Mouse (Mus musculus) forebrain, embryonic 14.5 days (tissue): ENCODE measurements around the gene Mitf. TPM values are rescaled to one million over a fixed set of nuclear protein-coding genes. Genes with fewer than 3 reads are reported as not detected.
A peak's percentile ranks its signal among the peaks of the same experiment; 100 is the strongest.

Experiments used
- ATAC-seq: fragments of 200-750 bp; cut with Nextera tagmentation; 2 replicates; pipeline ENCODE4 v1.8.0; 2017; ENCODE audit warnings: mild to moderate bottlenecking, moderate library complexity
- DNase-seq: peaks from one replicate; pipeline ENCODE4 v3.0.0-alpha.2; 2015; ENCODE audit warnings: low spot score
- H3K27ac ChIP-seq: fragments of 300-500 bp; sonication (generic); 2 replicates; pipeline ENCODE4 v1.5.1; 2014; ENCODE audit warnings: low read depth, mild to moderate bottlenecking, control low read depth, low read length, moderate library complexity
- H3K27me3 ChIP-seq: fragments of 300-500 bp; sonication (generic); replicated peaks from 2 replicates; pipeline ENCODE4 v1.6.1; 2014; ENCODE audit warnings: low read length, control low read depth, mixed read lengths; ENCODE audit not compliant: control insufficient read depth, insufficient read depth
- H3K36me3 ChIP-seq: fragments of 300-500 bp; sonication (generic); 2 replicates; pipeline ENCODE4 v1.6.1; 2014; ENCODE audit warnings: low read length, control low read depth; ENCODE audit not compliant: control insufficient read depth, insufficient read depth
- H3K4me1 ChIP-seq: fragments of 300-500 bp; sonication (generic); 2 replicates; pipeline ENCODE4 v1.6.1; 2014; ENCODE audit warnings: antibody characterized with exemption, low read length, control low read depth; ENCODE audit not compliant: control insufficient read depth, insufficient read depth
- H3K4me2 ChIP-seq: fragments of 300-500 bp; sonication (generic); 2 replicates; pipeline ENCODE4 v1.6.1; 2014; ENCODE audit warnings: mild to moderate bottlenecking, control low read depth, low read length
- H3K4me3 ChIP-seq: fragments of 300-500 bp; sonication (generic); 2 replicates; pipeline ENCODE4 v1.5.1; 2014; ENCODE audit warnings: low read depth, low read length, control low read depth
- H3K9ac ChIP-seq: fragments of 300-500 bp; sonication (generic); 2 replicates; pipeline ENCODE4 v1.6.1; 2014; ENCODE audit warnings: mild to moderate bottlenecking, low read length, control low read depth, moderate library complexity
- H3K9me3 ChIP-seq: fragments of 300-500 bp; sonication (generic); replicated peaks from 2 replicates; pipeline ENCODE4 v1.6.1; 2016; ENCODE audit warnings: low read length, control low read depth, mixed read lengths; ENCODE audit not compliant: control insufficient read depth
- WGBS: fragments of 180-500 bp; shearing (Covaris S2); extraction: QIAGEN DNeasy Blood & Tissue Kit; methylation state at CpG from one replicate; pipeline ENCODE4 v1.1.7; 2014; 5-methylcytosine and 5-hydroxymethylcytosine counted together
- polyA plus RNA-seq: library from polyadenylated mRNA; unstranded; fragments of >200 nt; fragmentation: Nextera tagmentation; extraction: Ambion mirVana; gene quantifications from 2 replicates; pipeline ENCODE4 v1.2.1, GENCODE M21; 2014

Gene Mitf
- polyA plus RNA-seq, 1 experiment from 2014 or later = 1.3 TPM

- ATAC-seq (no peak), DNase-seq (no peak)
- Histone ChIP-seq H3K9ac (no peak overlapping the region), H3K27ac (no peak overlapping the region), H3K27me3 (no peaks in the 10 kb centered on the region), H3K4me1 (no peaks in the 10 kb centered on the region), H3K4me3 (no peak overlapping the region), H3K9me3 (no peaks in the 10 kb centered on the region), H3K4me2 (no peak overlapping the region), H3K36me3 (no peaks in the 10 kb centered on the region)
- 89% methylated on average over 4 of the region's 4 CpGs for WGBS
These were observed 25.6 kb downstream of the Mitf start for GRCm38 (mm10) chr6:97832501-97832900.

- Histone ChIP-seq H3K4me3 (no peak overlapping the region), H3K4me2 (no peak overlapping the region), H3K4me1 (no peaks in the 10 kb centered on the region), H3K27me3 (no peaks in the 10 kb centered on the region), H3K27ac (no peak overlapping the region), H3K9me3 (no peaks in the 10 kb centered on the region), H3K9ac (no peak overlapping the region), H3K36me3 (no peaks in the 10 kb centered on the region)
- DNase-seq (peak; percentile 69), ATAC-seq (no peak)
- 65% methylated on average over 7 of the region's 7 CpGs for WGBS
These were observed 29.3 kb downstream of the Mitf start for GRCm38 (mm10) chr6:97836176-97836575.

DNA sequence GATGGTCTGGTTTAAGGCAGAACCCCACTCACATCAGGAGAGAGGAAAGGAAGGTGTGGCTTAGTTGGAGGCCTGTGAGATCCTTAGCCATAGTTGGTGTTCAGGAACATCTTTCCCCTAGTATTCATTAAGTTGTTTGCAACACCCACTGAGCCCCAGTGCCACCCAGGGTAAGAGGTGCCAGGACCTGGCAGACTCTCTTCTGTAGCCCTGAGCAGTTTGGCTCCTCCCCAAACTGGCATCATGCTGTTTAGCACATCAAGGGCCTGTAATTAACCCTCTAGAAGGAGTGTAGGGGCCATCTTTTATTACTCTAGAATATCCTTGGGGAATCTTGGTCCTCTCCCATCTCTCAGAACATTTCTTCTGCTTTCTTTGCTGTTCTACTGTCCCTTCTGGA lies 30.9 kb downstream of the Mitf start:
- Histone ChIP-seq H3K4me2 (no peak overlapping the region), H3K9ac (no peak overlapping the region), H3K9me3 (no peaks in the 10 kb centered on the region), H3K4me3 (no peak overlapping the region), H3K4me1 (no peaks in the 10 kb centered on the region), H3K36me3 (no peaks in the 10 kb centered on the region), H3K27ac (no peak overlapping the region), H3K27me3 (no peaks in the 10 kb centered on the region)
- ATAC-seq = no peak
- peak; percentile 12 for DNase-seq

DNA sequence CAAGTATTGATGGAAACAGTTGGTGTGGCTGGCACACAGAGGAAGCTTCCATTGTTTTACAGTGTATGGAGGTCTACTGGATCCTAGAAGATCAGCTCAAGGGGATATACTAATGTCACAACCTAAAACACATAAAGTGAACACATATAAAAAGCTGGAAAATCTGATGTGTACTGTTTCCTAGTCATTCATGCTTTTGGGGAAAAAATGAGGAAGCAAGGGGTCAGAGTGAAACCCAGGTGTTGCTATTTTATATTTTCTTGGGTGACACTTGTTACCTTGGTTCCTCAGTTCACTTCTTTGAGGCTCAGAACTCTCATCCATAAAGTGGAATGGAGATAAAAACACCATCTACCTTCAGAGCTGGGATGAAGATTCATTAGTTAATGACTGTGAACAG lies 32.7 kb downstream of the Mitf start:
- no peak for ATAC-seq
- Histone ChIP-seq H3K4me1 (no peaks in the 10 kb centered on the region), H3K9me3 (no peaks in the 10 kb centered on the region), H3K4me2 (no peak overlapping the region), H3K36me3 (no peaks in the 10 kb centered on the region), H3K4me3 (no peak overlapping the region), H3K27ac (no peak overlapping the region), H3K27me3 (no peaks in the 10 kb centered on the region), H3K9ac (no peak overlapping the region)
- no peak for DNase-seq

DNA sequence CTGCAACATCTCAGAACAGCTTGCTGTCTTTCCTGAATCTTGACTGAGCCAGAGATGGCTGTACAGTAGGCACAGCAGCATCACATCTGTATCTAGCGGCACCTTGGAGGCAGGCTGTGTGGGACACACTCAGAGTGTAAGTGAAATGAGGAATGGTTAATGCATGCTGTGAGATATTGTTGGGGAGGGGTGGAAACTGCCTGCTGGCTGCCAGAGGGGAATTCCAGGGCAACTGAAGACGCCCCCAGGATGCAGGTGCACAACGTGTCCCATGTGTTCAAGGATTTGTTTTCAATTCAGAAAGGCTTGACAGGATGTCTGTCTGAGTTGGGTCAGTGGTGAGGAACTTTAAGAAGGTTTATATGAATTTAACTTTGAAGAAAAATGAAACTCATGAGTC lies 37.3 kb downstream of the Mitf start:
- no peak overlapping the region for H3K9ac ChIP-seq
- H3K4me2 ChIP-seq = no peak overlapping the region
- no peaks in the 10 kb centered on the region for H3K4me1 ChIP-seq
- ATAC-seq (no peak), DNase-seq (no peak)
- H3K27me3 ChIP-seq = no peaks in the 10 kb centered on the region
- H3K9me3 ChIP-seq = no peaks in the 10 kb centered on the region
- 66% methylated on average over 3 of the region's 3 CpGs for WGBS
- no peaks in the 10 kb centered on the region for H3K36me3 ChIP-seq
- H3K27ac ChIP-seq = no peak overlapping the region
- H3K4me3 ChIP-seq = no peak overlapping the region

GRCm38 (mm10) chr6:97848191-97848857 lies 41.5 kb downstream of the Mitf start:
- 66% methylated on average over 9 of the region's 9 CpGs for WGBS
- DNase-seq (peak; percentile 18), ATAC-seq (no peak)
- Histone ChIP-seq H3K9ac (no peak overlapping the region), H3K27ac (no peak overlapping the region), H3K4me1 (no peaks in the 10 kb centered on the region), H3K36me3 (no peaks in the 10 kb centered on the region), H3K4me2 (no peak overlapping the region), H3K4me3 (no peak overlapping the region), H3K27me3 (no peaks in the 10 kb centered on the region), H3K9me3 (no peaks in the 10 kb centered on the region)

DNA sequence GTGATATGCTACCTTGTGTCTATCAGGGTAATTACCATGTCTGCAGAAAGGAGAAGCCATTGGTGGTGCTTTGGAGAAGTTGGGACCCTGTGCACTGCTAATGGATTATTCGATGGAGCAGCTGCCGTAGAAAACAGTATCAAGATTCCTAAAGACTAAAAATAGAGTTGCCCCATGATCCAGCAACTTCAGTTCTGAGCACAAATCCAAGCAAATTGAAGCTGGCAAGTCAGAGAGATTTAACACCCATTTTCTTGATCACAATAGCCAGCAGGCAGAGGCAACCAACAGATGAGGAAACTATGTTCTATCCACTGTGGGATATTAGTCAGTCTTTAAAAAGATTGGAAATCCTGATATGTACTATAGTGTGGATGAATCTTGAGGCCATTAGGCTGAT lies 47.4 kb downstream of the Mitf start:
- WGBS = 95% methylated on average over 2 of the region's 2 CpGs
- Histone ChIP-seq H3K27ac (no peak overlapping the region), H3K4me2 (no peak overlapping the region), H3K9me3 (no peaks in the 10 kb centered on the region), H3K4me3 (no peak overlapping the region), H3K9ac (no peak overlapping the region), H3K36me3 (no peaks in the 10 kb centered on the region), H3K4me1 (no peaks in the 10 kb centered on the region), H3K27me3 (no peaks in the 10 kb centered on the region)
- DNase-seq (no peak), ATAC-seq (no peak)

- Histone ChIP-seq H3K4me2 (no peak overlapping the region), H3K4me3 (no peak overlapping the region), H3K27me3 (no peaks in the 10 kb centered on the region), H3K36me3 (no peaks in the 10 kb centered on the region), H3K9me3 (no peaks in the 10 kb centered on the region), H3K27ac (no peak overlapping the region), H3K9ac (no peak overlapping the region), H3K4me1 (no peaks in the 10 kb centered on the region)
- ATAC-seq (no peak), DNase-seq (no peak)
- WGBS = 89% methylated on average over 8 of the region's 8 CpGs
These were observed 48.7 kb downstream of the Mitf start for GRCm38 (mm10) chr6:97855420-97856170.

- Histone ChIP-seq H3K27ac (no peak overlapping the region), H3K9me3 (no peaks in the 10 kb centered on the region), H3K4me3 (no peak overlapping the region), H3K9ac (no peak overlapping the region), H3K36me3 (no peaks in the 10 kb centered on the region), H3K4me1 (no peaks in the 10 kb centered on the region), H3K4me2 (no peak overlapping the region), H3K27me3 (no peaks in the 10 kb centered on the region)
- ATAC-seq (no peak), DNase-seq (no peak)
- 80% methylated on average over 8 of the region's 8 CpGs for WGBS
These were observed 49.6 kb downstream of the Mitf start for GRCm38 (mm10) chr6:97856502-97856901.
